Mouse (Mus musculus) small intestine, adult 2 months (tissue): ENCODE results near the gene Snrk. TPM values are rescaled to one million over a fixed set of nuclear protein-coding genes. Genes with fewer than 3 reads are reported as not detected.

ENCODE experiments used
- H3K27ac ChIP-seq: fragments of 200-500 bp; 2 replicates; pipeline ENCODE4 v1.5.1; 2012; ENCODE audit warnings: low read depth, low read length, control low read depth, inconsistent platforms; ENCODE audit not compliant: insufficient read depth
- H3K27me3 ChIP-seq: fragments of 200-500 bp; 2 replicates; pipeline ENCODE4 v1.6.1; 2012; ENCODE audit warnings: mild to moderate bottlenecking, moderate library complexity, low read length, inconsistent platforms; ENCODE audit not compliant: control insufficient read depth, insufficient read depth
- H3K36me3 ChIP-seq: fragments of 200-500 bp; 2 replicates; pipeline ENCODE4 v1.6.1; 2012; ENCODE audit warnings: mild to moderate bottlenecking, low read length, control low read depth, inconsistent platforms; ENCODE audit not compliant: control insufficient read depth, insufficient read depth
- H3K4me1 ChIP-seq: fragments of 200-500 bp; 2 replicates; pipeline ENCODE4 v1.6.1; 2012; ENCODE audit warnings: low read length, inconsistent platforms, mixed read lengths; ENCODE audit not compliant: control insufficient read depth, insufficient read depth, insufficient read length
- H3K4me3 ChIP-seq: fragments of 200-500 bp; 2 replicates; pipeline ENCODE4 v1.5.1; 2012; ENCODE audit warnings: low read depth, mild to moderate bottlenecking, control low read depth, inconsistent platforms, low read length, moderate library complexity
- CTCF ChIP-seq: fragments of 200-500 bp; IDR thresholded peaks from 2 replicates; pipeline ENCODE4 v1.5.1; 2012; ENCODE audit warnings: low read depth, mild to moderate bottlenecking, control low read depth, inconsistent platforms, low read length, moderate library complexity, mixed read lengths; ENCODE audit not compliant: insufficient replicate concordance, insufficient read length; ENCODE audit errors: extremely low read depth
- POLR2A ChIP-seq: fragments of 200-500 bp; IDR thresholded peaks from 2 replicates; pipeline ENCODE4 v1.6.1; 2012; ENCODE audit warnings: low read depth, mild to moderate bottlenecking, control low read depth, inconsistent platforms, low read length, moderate library complexity
- WGBS: fragments of 180-500 bp; shearing (Covaris S2); methylation state at CpG from one replicate; pipeline ENCODE4 v1.1.7; 2018; 5-methylcytosine and 5-hydroxymethylcytosine counted together
- polyA plus RNA-seq: library from polyadenylated mRNA; depleted of rRNA; stranded (reverse); fragments of >200 nt; gene quantifications from 2 replicates; pipeline ENCODE4 v1.2.3, GENCODE M21; 2012

The Snrk gene
- polyA plus RNA-seq, 1 experiment = 52.6 TPM

DNA sequence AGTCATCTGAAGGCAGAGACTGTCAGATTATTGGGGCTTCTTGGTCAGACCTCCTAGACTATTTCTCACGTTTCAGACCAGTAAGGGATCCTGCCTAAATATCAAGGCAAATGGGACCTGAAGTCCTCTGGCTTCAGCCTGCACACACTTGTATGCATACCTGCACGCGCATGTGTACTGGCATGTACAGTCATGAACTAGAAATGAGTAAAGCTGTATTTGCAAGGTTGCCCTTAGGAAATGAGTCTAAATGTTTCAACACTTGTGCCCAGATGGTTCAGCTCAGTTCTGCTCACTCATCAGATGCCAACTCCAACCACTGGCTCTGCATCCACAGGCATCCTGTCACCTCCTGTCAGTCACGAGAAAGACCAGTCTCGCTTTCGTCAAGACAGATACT, 6.6 kb upstream of the Snrk start:
- peak overlapping the region; percentile 29 for H3K27ac ChIP-seq
- H3K4me1 ChIP-seq = no peaks in the 10 kb centered on the region
- WGBS = 91% methylated on average over 6 of the region's 6 CpGs

DNA sequence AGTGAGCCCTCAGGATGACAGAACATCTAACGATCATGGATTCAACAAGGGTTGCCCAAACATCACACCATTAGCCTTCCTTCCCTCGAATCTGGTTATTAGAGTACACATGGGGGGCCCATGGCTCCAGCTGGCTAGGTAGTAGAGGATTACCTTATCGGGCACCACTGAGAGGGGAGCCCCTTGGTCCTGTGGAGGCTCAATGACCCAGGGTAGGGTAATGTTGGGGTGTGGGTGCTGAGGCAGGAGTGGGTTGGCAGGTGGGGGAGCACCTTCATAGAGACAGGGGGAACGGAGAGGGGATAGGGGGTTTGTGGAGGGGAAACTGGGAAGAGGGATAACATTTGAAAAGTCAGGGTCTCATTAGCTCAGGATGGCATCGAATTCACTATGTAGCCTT, 6.1 kb upstream of the Snrk start:
- TF ChIP-seq POLR2A (no peak), CTCF (no peak)
- Histone ChIP-seq H3K4me3 (no peak overlapping the region), H3K27me3 (no peaks in the 10 kb centered on the region), H3K27ac (no peak overlapping the region), H3K4me1 (peaks cover 1% of the 10 kb centered on the region; the same call in 1 of the 2 replicates), H3K36me3 (no peaks in the 10 kb centered on the region)
- 90% methylated on average over 5 of the region's 5 CpGs for WGBS

More for the DNA sequence above, 6.6 kb upstream of the Snrk start:
- TF ChIP-seq POLR2A (no peak), CTCF (no peak)
- Histone ChIP-seq H3K4me3 (no peak overlapping the region), H3K27me3 (no peaks in the 10 kb centered on the region), H3K36me3 (no peaks in the 10 kb centered on the region)

DNA sequence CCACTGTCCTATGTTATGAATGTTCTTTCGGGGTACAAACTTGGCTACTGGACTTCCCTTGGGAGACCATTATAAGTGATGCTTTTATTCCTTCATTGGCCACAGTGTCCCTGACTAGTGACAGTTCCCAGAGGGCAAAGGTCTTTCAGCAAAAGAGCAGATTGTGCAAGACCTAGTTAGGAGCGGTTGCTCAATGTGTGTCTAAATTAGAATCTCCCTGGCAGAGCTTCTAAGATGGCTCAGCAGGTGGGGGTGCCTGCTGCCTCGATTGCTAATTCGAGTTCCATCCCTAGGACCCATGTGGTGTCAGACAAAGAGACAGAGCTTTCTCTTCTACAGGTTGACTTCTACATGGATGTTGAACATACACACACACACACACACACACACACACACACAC, 1.5 kb upstream of the Snrk start:
- Histone ChIP-seq H3K4me3 (no peak overlapping the region), H3K4me1 (peaks cover 4% of the 10 kb centered on the region), H3K27me3 (no peaks in the 10 kb centered on the region), H3K36me3 (0 out of 2 replicates have a peak, but pooled peaks cover under 1% of the 10 kb centered on the region), H3K27ac (no peak overlapping the region)
- TF ChIP-seq CTCF (no peak), POLR2A (no peak)
- 23% methylated on average over 4 of the region's 4 CpGs for WGBS

DNA sequence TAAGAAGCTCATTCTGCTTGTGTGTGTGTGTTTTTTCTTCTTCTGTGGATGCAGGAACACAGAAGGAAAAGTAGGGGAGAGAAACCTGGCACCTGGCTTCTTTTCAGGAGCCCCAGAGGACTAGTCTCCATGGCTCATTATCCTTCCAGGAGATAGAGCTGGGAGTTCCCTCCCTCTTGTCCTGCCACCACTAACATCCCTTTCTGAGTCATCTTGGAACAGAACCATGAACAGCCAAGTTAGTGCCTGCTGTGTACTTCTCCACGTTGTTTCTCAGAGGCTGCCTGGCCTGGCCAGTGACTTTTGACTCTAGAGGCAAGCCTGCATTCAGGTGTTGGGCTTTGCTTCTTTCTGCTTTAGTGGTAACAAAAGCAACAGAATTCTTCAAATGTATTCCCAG, 707 bp upstream of the Snrk start:
- Histone ChIP-seq H3K4me1 (peaks cover 4% of the 10 kb centered on the region), H3K36me3 (peaks cover 3% of the 10 kb centered on the region; the same call in 1 of the 2 replicates), H3K4me3 (no peak overlapping the region), H3K27me3 (no peaks in the 10 kb centered on the region), H3K27ac (no peak overlapping the region)
- 13% methylated on average over 1 of the region's 1 CpGs for WGBS
- TF ChIP-seq CTCF (no peak), POLR2A (no peak)

DNA sequence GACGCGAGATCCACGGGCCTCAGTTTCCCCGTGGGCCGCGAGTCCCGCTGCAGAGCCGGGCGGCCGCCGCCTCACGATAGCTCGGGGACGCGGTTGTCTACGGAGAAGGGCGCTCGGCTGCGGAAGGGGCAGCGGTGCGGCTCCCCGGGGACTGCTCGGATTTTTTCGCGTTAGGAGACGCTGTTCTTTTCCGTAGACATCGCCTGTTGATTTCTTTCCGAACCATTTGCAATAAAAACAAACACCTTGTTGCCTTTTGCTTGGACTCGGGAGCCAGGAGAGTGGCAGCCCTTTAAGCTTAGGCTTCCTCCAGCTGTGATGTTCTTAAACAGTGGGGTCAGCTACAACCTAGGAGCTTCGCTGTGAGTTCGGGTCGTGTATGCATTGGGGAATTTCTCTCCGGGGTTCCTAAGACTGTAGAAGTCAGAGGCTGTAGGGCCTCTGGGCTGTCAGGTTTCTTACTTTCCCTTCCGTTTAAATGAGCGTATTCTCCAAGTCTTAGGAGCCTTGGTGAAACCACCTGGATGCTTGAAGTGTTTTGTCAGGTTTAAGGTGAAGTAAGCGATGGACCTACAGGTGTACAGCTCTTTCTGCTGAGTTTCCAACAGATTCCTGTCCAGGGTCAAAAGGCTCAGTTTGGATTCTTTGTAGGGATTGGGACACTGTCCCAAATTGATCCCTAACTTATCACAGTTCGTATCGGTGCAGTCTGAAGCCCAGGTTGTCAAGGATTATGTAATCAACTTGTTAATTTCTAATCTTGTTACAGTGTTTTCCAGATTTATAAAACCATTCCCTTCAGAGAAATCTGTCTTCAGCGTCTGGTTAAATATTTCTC, 845 bp downstream of the Snrk start:
- WGBS = 2% methylated on average over 40 of the region's 40 CpGs
- H3K36me3 ChIP-seq = peaks cover 3% of the 10 kb centered on the region; the same call in 1 of the 2 replicates
- TF ChIP-seq POLR2A (no peak), CTCF (peak; percentile 9; the same call in 1 of the 2 replicates)
- peaks cover 4% of the 10 kb centered on the region for H3K4me1 ChIP-seq
- no peaks in the 10 kb centered on the region for H3K27me3 ChIP-seq
- peak overlapping the region; percentile 98 for H3K4me3 ChIP-seq
- H3K27ac ChIP-seq = peak overlapping the region; percentile 80

DNA sequence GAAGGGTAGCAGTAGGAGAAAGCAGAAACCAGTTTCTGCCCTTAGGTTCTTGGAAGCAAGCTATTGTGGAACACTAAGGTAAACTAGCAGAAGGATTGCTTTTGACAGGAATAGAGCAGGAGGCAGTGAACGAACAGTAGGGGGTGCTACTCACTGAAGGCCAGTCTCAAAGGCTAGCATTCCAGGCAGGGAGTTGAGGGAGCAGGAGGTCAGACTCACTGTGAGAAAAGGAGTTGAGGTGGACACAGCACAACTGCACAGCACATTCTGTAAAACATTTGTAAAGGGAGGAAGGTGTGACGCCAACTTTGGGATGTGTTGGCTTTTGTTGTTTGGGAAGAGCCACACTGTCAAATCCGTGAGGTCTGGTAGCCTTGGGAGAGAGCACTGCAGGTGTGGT, 3.0 kb downstream of the Snrk start:
- no peak overlapping the region for H3K27ac ChIP-seq
- WGBS = 34% methylated on average over 3 of the region's 3 CpGs
- H3K4me1 ChIP-seq = peaks cover 6% of the 10 kb centered on the region
- H3K4me3 ChIP-seq = no peak overlapping the region
- H3K27me3 ChIP-seq = no peaks in the 10 kb centered on the region
- no peak for TF ChIP-seq POLR2A
- peak; percentile 75; the same call in 1 of the 2 replicates for TF ChIP-seq CTCF
- H3K36me3 ChIP-seq = peaks cover 3% of the 10 kb centered on the region; the same call in 1 of the 2 replicates

DNA sequence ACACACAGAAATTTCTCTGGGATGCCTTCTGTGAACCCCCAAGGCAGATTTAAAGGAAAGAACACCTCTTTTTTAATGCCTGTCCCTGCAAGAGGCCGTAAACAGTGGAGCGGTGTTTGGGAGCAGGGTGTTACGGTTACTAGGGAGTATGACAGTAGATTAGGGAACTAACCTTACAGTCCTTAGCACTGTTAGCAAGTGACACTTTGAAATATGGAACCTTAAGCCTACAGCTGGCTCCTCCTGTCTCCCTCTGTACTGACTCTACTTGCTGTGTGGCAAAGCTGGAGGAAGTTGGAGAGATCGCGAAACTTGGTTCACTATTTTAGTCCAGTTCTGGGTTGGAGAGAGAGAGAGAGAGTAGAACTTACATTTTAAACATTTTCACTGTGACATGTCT, 5.0 kb downstream of the Snrk start:
- H3K36me3 ChIP-seq = peaks cover 3% of the 10 kb centered on the region; the same call in 1 of the 2 replicates
- H3K27me3 ChIP-seq = no peaks in the 10 kb centered on the region
- H3K4me3 ChIP-seq = no peak overlapping the region
- WGBS = 81% methylated on average over 5 of the region's 5 CpGs
- peaks cover 7% of the 10 kb centered on the region for H3K4me1 ChIP-seq
- no peak for TF ChIP-seq CTCF
- no peak for TF ChIP-seq POLR2A
- no peak overlapping the region for H3K27ac ChIP-seq
